Mouse (Mus musculus): ENCODE results near the gene Unc80. TPM values are rescaled to one million over a fixed set of nuclear protein-coding genes. Genes with fewer than 3 reads are reported as not detected.

Gene Unc80
- polyA plus RNA-seq, 1 experiment from 2014 or later, result 0.31 TPM

GRCm38 (mm10) chr1:66552396-66552966, 84.3 kb downstream of the Unc80 start:
- 81% methylated on average over 5 of the region's 5 CpGs for WGBS
- no peaks in the 10 kb centered on the region for H3K27me3 ChIP-seq (ENCODE audit: control insufficient read depth, insufficient read depth, low read length)
- ATAC-seq (replicated peaks; ENCODE audit: insufficient number of reproducible peaks, low FRiP score, low TSS enrichment, low read depth) (no peak), DNase-seq (ENCODE audit: low spot score) (no peak)
- no peak overlapping the region for H3K27ac ChIP-seq (replicated peaks; ENCODE audit: low read depth, low read length)
- no peak overlapping the region for H3K4me3 ChIP-seq (ENCODE audit: low read depth, low read length)
- no peak overlapping the region for H3K9ac ChIP-seq (replicated peaks; ENCODE audit: low read length)
- no peaks in the 10 kb centered on the region for H3K9me3 ChIP-seq (replicated peaks; ENCODE audit: control insufficient read depth, low read length)
- no peaks in the 10 kb centered on the region for H3K4me1 ChIP-seq (ENCODE audit: control insufficient read depth, insufficient read depth, low read length)
- H3K4me2 ChIP-seq (ENCODE audit: low read depth, low read length), result no peak overlapping the region
- H3K36me3 ChIP-seq (replicated peaks; ENCODE audit: control insufficient read depth, insufficient read depth, low read depth, low read length), result no peaks in the 10 kb centered on the region

- H3K4me3 ChIP-seq (ENCODE audit: low read depth, low read length), result no peak overlapping the region
- no peak for ATAC-seq (replicated peaks; ENCODE audit: insufficient number of reproducible peaks, low FRiP score, low TSS enrichment, low read depth)
- WGBS, result 87% methylated on average over 1 of the region's 1 CpGs
Observed at GRCm38 (mm10) chr1:66561636-66562270, 93.6 kb downstream of the Unc80 start.

GRCm38 (mm10) chr1:66562332-66562731, 94.2 kb downstream of the Unc80 start:
- Histone ChIP-seq H3K27me3 (ENCODE audit: control insufficient read depth, insufficient read depth, low read length) (no peaks in the 10 kb centered on the region), H3K36me3 (replicated peaks; ENCODE audit: control insufficient read depth, insufficient read depth, low read depth, low read length) (no peaks in the 10 kb centered on the region), H3K4me2 (ENCODE audit: low read depth, low read length) (no peak overlapping the region), H3K9ac (replicated peaks; ENCODE audit: low read length) (no peak overlapping the region), H3K4me1 (ENCODE audit: control insufficient read depth, insufficient read depth, low read length) (no peaks in the 10 kb centered on the region), H3K27ac (replicated peaks; ENCODE audit: low read depth, low read length) (no peak overlapping the region), H3K9me3 (replicated peaks; ENCODE audit: control insufficient read depth, low read length) (no peaks in the 10 kb centered on the region), H3K4me3 (ENCODE audit: low read depth, low read length) (no peak overlapping the region)
- ATAC-seq (replicated peaks; ENCODE audit: insufficient number of reproducible peaks, low FRiP score, low TSS enrichment, low read depth), result no peak
- DNase-seq (ENCODE audit: low spot score), result no peak
- 78% methylated on average over 2 of the region's 2 CpGs for WGBS

More at GRCm38 (mm10) chr1:66561636-66562270, 93.6 kb downstream of the Unc80 start:
- no peak for DNase-seq (ENCODE audit: low spot score)
- H3K4me1 ChIP-seq (ENCODE audit: control insufficient read depth, insufficient read depth, low read length), result no peaks in the 10 kb centered on the region
- no peaks in the 10 kb centered on the region for H3K36me3 ChIP-seq (replicated peaks; ENCODE audit: control insufficient read depth, insufficient read depth, low read depth, low read length)
- H3K27ac ChIP-seq (replicated peaks; ENCODE audit: low read depth, low read length), result no peak overlapping the region
- no peak overlapping the region for H3K4me2 ChIP-seq (ENCODE audit: low read depth, low read length)
- no peaks in the 10 kb centered on the region for H3K27me3 ChIP-seq (ENCODE audit: control insufficient read depth, insufficient read depth, low read length)
- H3K9ac ChIP-seq (replicated peaks; ENCODE audit: low read length), result no peak overlapping the region
- no peaks in the 10 kb centered on the region for H3K9me3 ChIP-seq (replicated peaks; ENCODE audit: control insufficient read depth, low read length)

GRCm38 (mm10) chr1:66569736-66570135, 101.6 kb downstream of the Unc80 start:
- 83% methylated on average over 13 of the region's 13 CpGs for whole genome bisulfite sequencing
- no peaks in the 10 kb centered on the region for H3K9me3 ChIP-seq (replicated peaks; ENCODE audit: control insufficient read depth, low read length)
- no peak overlapping the region for H3K9ac ChIP-seq (replicated peaks; ENCODE audit: low read length)
- DNase-seq (ENCODE audit: low spot score) (no peak), ATAC-seq (replicated peaks; ENCODE audit: insufficient number of reproducible peaks, low FRiP score, low TSS enrichment, low read depth) (no peak)
- no peak overlapping the region for H3K27ac ChIP-seq (replicated peaks; ENCODE audit: low read depth, low read length)
- no peaks in the 10 kb centered on the region for H3K36me3 ChIP-seq (replicated peaks; ENCODE audit: control insufficient read depth, insufficient read depth, low read depth, low read length)
- no peak overlapping the region for H3K4me2 ChIP-seq (ENCODE audit: low read depth, low read length)
- no peak overlapping the region for H3K4me3 ChIP-seq (ENCODE audit: low read depth, low read length)
- H3K27me3 ChIP-seq (ENCODE audit: control insufficient read depth, insufficient read depth, low read length), result no peaks in the 10 kb centered on the region
- H3K4me1 ChIP-seq (ENCODE audit: control insufficient read depth, insufficient read depth, low read length), result no peaks in the 10 kb centered on the region

GRCm38 (mm10) chr1:66597163-66597788, 129.1 kb downstream of the Unc80 start:
- H3K4me2 ChIP-seq (ENCODE audit: low read depth, low read length), result no peak overlapping the region
- DNase-seq (ENCODE audit: low spot score), result no peak
- H3K4me3 ChIP-seq (ENCODE audit: low read depth, low read length), result no peak overlapping the region
- no peaks in the 10 kb centered on the region for H3K36me3 ChIP-seq (replicated peaks; ENCODE audit: control insufficient read depth, insufficient read depth, low read depth, low read length)
- no peak for ATAC-seq (replicated peaks; ENCODE audit: insufficient number of reproducible peaks, low FRiP score, low TSS enrichment, low read depth)
- H3K9me3 ChIP-seq (replicated peaks; ENCODE audit: control insufficient read depth, low read length), result no peaks in the 10 kb centered on the region
- no peaks in the 10 kb centered on the region for H3K27me3 ChIP-seq (ENCODE audit: control insufficient read depth, insufficient read depth, low read length)
- H3K4me1 ChIP-seq (ENCODE audit: control insufficient read depth, insufficient read depth, low read length), result no peaks in the 10 kb centered on the region
- H3K27ac ChIP-seq (replicated peaks; ENCODE audit: low read depth, low read length), result no peak overlapping the region
- no peak overlapping the region for H3K9ac ChIP-seq (replicated peaks; ENCODE audit: low read length)

- Histone ChIP-seq H3K36me3 (replicated peaks; ENCODE audit: control insufficient read depth, insufficient read depth, low read depth, low read length) (no peaks in the 10 kb centered on the region), H3K27me3 (ENCODE audit: control insufficient read depth, insufficient read depth, low read length) (no peaks in the 10 kb centered on the region), H3K4me2 (ENCODE audit: low read depth, low read length) (no peak overlapping the region), H3K4me1 (ENCODE audit: control insufficient read depth, insufficient read depth, low read length) (no peaks in the 10 kb centered on the region), H3K9me3 (replicated peaks; ENCODE audit: control insufficient read depth, low read length) (no peaks in the 10 kb centered on the region), H3K9ac (replicated peaks; ENCODE audit: low read length) (no peak overlapping the region), H3K4me3 (ENCODE audit: low read depth, low read length) (no peak overlapping the region), H3K27ac (replicated peaks; ENCODE audit: low read depth, low read length) (no peak overlapping the region)
- ATAC-seq (replicated peaks; ENCODE audit: insufficient number of reproducible peaks, low FRiP score, low TSS enrichment, low read depth) (no peak), DNase-seq (ENCODE audit: low spot score) (no peak)
- WGBS, result 90% methylated on average over 4 of the region's 4 CpGs
Observed at GRCm38 (mm10) chr1:66608304-66608703, 140.1 kb downstream of the Unc80 start.

GRCm38 (mm10) chr1:66617188-66617587, 149.0 kb downstream of the Unc80 start:
- Histone ChIP-seq H3K9me3 (replicated peaks; ENCODE audit: control insufficient read depth, low read length) (no peaks in the 10 kb centered on the region), H3K27ac (replicated peaks; ENCODE audit: low read depth, low read length) (no peak overlapping the region), H3K9ac (replicated peaks; ENCODE audit: low read length) (no peak overlapping the region), H3K4me1 (ENCODE audit: control insufficient read depth, insufficient read depth, low read length) (no peaks in the 10 kb centered on the region), H3K4me2 (ENCODE audit: low read depth, low read length) (no peak overlapping the region), H3K36me3 (replicated peaks; ENCODE audit: control insufficient read depth, insufficient read depth, low read depth, low read length) (no peaks in the 10 kb centered on the region), H3K27me3 (ENCODE audit: control insufficient read depth, insufficient read depth, low read length) (no peaks in the 10 kb centered on the region), H3K4me3 (ENCODE audit: low read depth, low read length) (no peak overlapping the region)
- ATAC-seq (replicated peaks; ENCODE audit: insufficient number of reproducible peaks, low FRiP score, low TSS enrichment, low read depth), result no peak
- no peak for DNase-seq (ENCODE audit: low spot score)
- WGBS, result 18% methylated on average over 2 of the region's 2 CpGs

GRCm38 (mm10) chr1:66638177-66638576, 170.0 kb downstream of the Unc80 start:
- H3K27ac ChIP-seq (replicated peaks; ENCODE audit: low read depth, low read length), result no peak overlapping the region
- DNase-seq (ENCODE audit: low spot score) (no peak), ATAC-seq (replicated peaks; ENCODE audit: insufficient number of reproducible peaks, low FRiP score, low TSS enrichment, low read depth) (no peak)
- H3K27me3 ChIP-seq (ENCODE audit: control insufficient read depth, insufficient read depth, low read length), result no peaks in the 10 kb centered on the region
- H3K36me3 ChIP-seq (replicated peaks; ENCODE audit: control insufficient read depth, insufficient read depth, low read depth, low read length), result no peaks in the 10 kb centered on the region
- H3K4me1 ChIP-seq (ENCODE audit: control insufficient read depth, insufficient read depth, low read length), result no peaks in the 10 kb centered on the region
- 40% methylated on average over 2 of the region's 2 CpGs for WGBS
- no peak overlapping the region for H3K9ac ChIP-seq (replicated peaks; ENCODE audit: low read length)
- no peak overlapping the region for H3K4me2 ChIP-seq (ENCODE audit: low read depth, low read length)
- H3K9me3 ChIP-seq (replicated peaks; ENCODE audit: control insufficient read depth, low read length), result no peaks in the 10 kb centered on the region
- no peak overlapping the region for H3K4me3 ChIP-seq (ENCODE audit: low read depth, low read length)

Data from embryonic facial prominence, embryonic 11.5 days (tissue).